Mouse (Mus musculus) liver, adult (tissue): Measurements from ENCODE around the gene Hspd1.

Experiments
- GATA4 ChIP-seq: IDR thresholded peaks from 2 replicates; pipeline ENCODE4 v1.6.1; 2014; ENCODE audit warnings: mild to moderate bottlenecking, low read length; ENCODE audit not compliant: insufficient replicate concordance

Gene Hspd1

GRCm38 (mm10) chr1:55053596-55053995 lies 34.4 kb downstream of the Hspd1 start:
- no peak for TF ChIP-seq GATA4

GRCm38 (mm10) chr1:55053005-55053404 lies 35.0 kb downstream of the Hspd1 start:
- TF ChIP-seq GATA4: peak; percentile 16; the same call in 1 of the 2 replicates

- peak; percentile 35; the same call in 1 of the 2 replicates for TF ChIP-seq GATA4
Observed at GRCm38 (mm10) chr1:55052355-55052953, 35.6 kb downstream of the Hspd1 start, which contains the start of gene Coq10b. Coq10b (plus strand) TSS chr1:55052770.

GRCm38 (mm10) chr1:55051671-55052070 lies 36.4 kb downstream of the Hspd1 start:
- TF ChIP-seq GATA4: no peak

- no peak for TF ChIP-seq GATA4
Observed at GRCm38 (mm10) chr1:55048841-55049587, 39.0 kb downstream of the Hspd1 start.

- TF ChIP-seq GATA4: no peak
Observed at GRCm38 (mm10) chr1:55043164-55043563, 44.9 kb downstream of the Hspd1 start.

- no peak for TF ChIP-seq GATA4
Observed at GRCm38 (mm10) chr1:55042246-55042645, 45.8 kb downstream of the Hspd1 start.

- no peak for TF ChIP-seq GATA4
Observed at GRCm38 (mm10) chr1:55041691-55042090, 46.4 kb downstream of the Hspd1 start.

GRCm38 (mm10) chr1:55039944-55040343 lies 48.1 kb downstream of the Hspd1 start:
- TF ChIP-seq GATA4: no peak

GRCm38 (mm10) chr1:55031026-55031779 lies 56.8 kb downstream of the Hspd1 start:
- TF ChIP-seq GATA4: no peak

- TF ChIP-seq GATA4: no peak
Observed at GRCm38 (mm10) chr1:55029446-55029845, 58.6 kb downstream of the Hspd1 start.

GRCm38 (mm10) chr1:55028512-55029249 lies 59.4 kb downstream of the Hspd1 start:
- no peak for TF ChIP-seq GATA4

GRCm38 (mm10) chr1:55027966-55028365 lies 60.1 kb downstream of the Hspd1 start:
- no peak for TF ChIP-seq GATA4
